Mouse (Mus musculus) kidney, adult 2 months (tissue): ENCODE measurements at regions not wholly inside any gene's neighbourhood (a gene's known extent, or its start where the extent isn't known, plus 50 kb on each side); places are given as distances from the start of the nearest gene placed in this dataset.

ENCODE experiments used
- DNase-seq: peaks from one replicate; pipeline ENCODE4 v3.0.0; 2021
- H3K27ac ChIP-seq: fragments of 200-500 bp; 2 replicates; pipeline ENCODE4 v1.5.1; 2012; ENCODE audit warnings: low read depth, low read length, control low read depth, inconsistent platforms; ENCODE audit not compliant: insufficient read depth
- H3K27me3 ChIP-seq: fragments of 200-500 bp; replicated peaks from 2 replicates; pipeline ENCODE4 v1.6.1; 2012; ENCODE audit warnings: mild to moderate bottlenecking, moderate library complexity, low read length, inconsistent platforms; ENCODE audit not compliant: control insufficient read depth, insufficient read depth
- H3K36me3 ChIP-seq: fragments of 200-500 bp; 2 replicates; pipeline ENCODE4 v1.6.1; 2012; ENCODE audit warnings: mild to moderate bottlenecking, moderate library complexity, low read length, inconsistent platforms; ENCODE audit not compliant: control insufficient read depth, insufficient read depth
- H3K4me1 ChIP-seq: fragments of 200-500 bp; 2 replicates; pipeline ENCODE4 v1.6.1; 2011; ENCODE audit warnings: low read length; ENCODE audit not compliant: control insufficient read depth, insufficient read depth
- H3K4me3 ChIP-seq: fragments of 200-500 bp; 2 replicates; pipeline ENCODE4 v1.5.1; 2011; ENCODE audit warnings: mild to moderate bottlenecking, low read depth, low read length, control low read depth; ENCODE audit not compliant: insufficient read depth
- CTCF ChIP-seq: fragments of 200-500 bp; conservative IDR thresholded peaks from 2 replicates; pipeline ENCODE4 v1.5.1; 2011; ENCODE audit warnings: low read depth, mild to moderate bottlenecking, control low read depth, low read length, moderate library complexity, mixed read lengths; ENCODE audit not compliant: insufficient read depth, insufficient read length
- POLR2A ChIP-seq: fragments of 200-500 bp; IDR thresholded peaks from one replicate; pipeline ENCODE4 v1.6.1; 2011; ENCODE audit warnings: low read depth, low read length, control low read depth
- WGBS: fragments of 180-500 bp; shearing (Covaris S2); methylation state at CpG from one replicate; pipeline ENCODE4 v1.1.7; 2018; 5-methylcytosine and 5-hydroxymethylcytosine counted together

GRCm38 (mm10) chr4:52213363-52213762, 225.7 kb upstream of the Smc2 start:
- Histone ChIP-seq H3K27me3 (no peaks in the 10 kb centered on the region), H3K4me3 (no peak overlapping the region), H3K36me3 (no peaks in the 10 kb centered on the region), H3K27ac (no peak overlapping the region), H3K4me1 (no peaks in the 10 kb centered on the region)
- no peak for DNase-seq
- 79% methylated on average over 3 of the region's 3 CpGs for WGBS
- no peak for TF ChIP-seq POLR2A
- TF ChIP-seq CTCF: no peak
